Mouse (Mus musculus) hindbrain, embryonic 10.5 days (tissue): Measurements from ENCODE around the gene Mefv. TPM values are rescaled to one million over a fixed set of nuclear protein-coding genes. Genes with fewer than 3 reads are reported as not detected.
"Not testable (repeated sequence)": the region's sequence is repeated elsewhere in the genome, so short reads cannot be mapped to it uniquely, and the experiment has no call there.

Source experiments
- DNase-seq: peaks from one replicate; pipeline ENCODE4 v3.0.0-alpha.2; 2017; ENCODE audit warnings: low spot score
- H3K27ac ChIP-seq: fragments of 300-500 bp; sonication (generic); 2 replicates; pipeline ENCODE4 v1.5.1; 2016; ENCODE audit warnings: mild to moderate bottlenecking, moderate library complexity
- H3K27me3 ChIP-seq: fragments of 300-500 bp; sonication (generic); 2 replicates; pipeline ENCODE4 v1.6.1; 2016; ENCODE audit warnings: mild to moderate bottlenecking; ENCODE audit not compliant: poor library complexity, insufficient read depth, severe bottlenecking
- H3K36me3 ChIP-seq: fragments of 300-500 bp; sonication (generic); 2 replicates; pipeline ENCODE4 v1.6.1; 2016; ENCODE audit warnings: mild to moderate bottlenecking, moderate library complexity
- H3K4me1 ChIP-seq: fragments of 300-500 bp; sonication (generic); replicated peaks from 2 replicates; pipeline ENCODE4 v1.6.1; 2016; ENCODE audit warnings: mild to moderate bottlenecking
- H3K4me3 ChIP-seq: fragments of 300-500 bp; sonication (generic); 2 replicates; pipeline ENCODE4 v1.5.1; 2016; ENCODE audit warnings: mild to moderate bottlenecking, moderate library complexity
- H3K9me3 ChIP-seq: fragments of 300-500 bp; sonication (generic); 2 replicates; pipeline ENCODE4 v1.6.1; 2016; ENCODE audit warnings: mild to moderate bottlenecking, moderate library complexity
- WGBS: fragments of 180-500 bp; shearing (Covaris S2); methylation state at CpG from one replicate; pipeline ENCODE4 v1.1.7; 2016; 5-methylcytosine and 5-hydroxymethylcytosine counted together
- polyA plus RNA-seq: library from polyadenylated mRNA; unstranded; fragments of >200 nt; fragmentation: Nextera tagmentation; extraction: Ambion mirVana; gene quantifications from 2 replicates; pipeline ENCODE4 v1.2.1, GENCODE M21; 2016

Gene Mefv
- polyA plus RNA-seq, 1 experiment from 2014 or later, result not detected

DNA sequence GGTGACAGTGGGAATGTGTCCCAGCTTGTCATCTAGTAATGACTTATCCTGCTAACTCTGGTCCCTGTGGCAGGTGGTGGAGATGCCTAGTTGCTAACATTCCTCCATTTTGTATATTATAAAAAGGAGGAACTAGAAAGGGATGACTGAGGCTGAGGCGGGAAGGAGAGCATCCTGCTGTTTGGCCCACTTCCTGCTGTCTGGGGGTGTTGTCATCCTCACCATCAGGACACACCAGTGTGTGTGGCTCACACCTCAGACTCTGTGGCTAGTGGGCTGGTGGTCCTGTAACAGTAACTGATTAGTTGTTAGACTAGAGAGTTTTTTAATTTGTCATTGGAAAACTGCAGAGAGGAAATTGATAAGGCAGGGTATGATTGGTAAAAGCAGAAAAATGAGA is 17.0 kb downstream of the Mefv start:
- Histone ChIP-seq H3K27me3 (no peaks in the 10 kb centered on the region), H3K27ac (no peak overlapping the region), H3K36me3 (no peaks in the 10 kb centered on the region), H3K9me3 (peaks cover 15% of the 10 kb centered on the region), H3K4me3 (no peak overlapping the region), H3K4me1 (no peaks in the 10 kb centered on the region)
- 80% methylated on average over 1 of the region's 1 CpGs for WGBS
- DNase-seq, result no peak

DNA sequence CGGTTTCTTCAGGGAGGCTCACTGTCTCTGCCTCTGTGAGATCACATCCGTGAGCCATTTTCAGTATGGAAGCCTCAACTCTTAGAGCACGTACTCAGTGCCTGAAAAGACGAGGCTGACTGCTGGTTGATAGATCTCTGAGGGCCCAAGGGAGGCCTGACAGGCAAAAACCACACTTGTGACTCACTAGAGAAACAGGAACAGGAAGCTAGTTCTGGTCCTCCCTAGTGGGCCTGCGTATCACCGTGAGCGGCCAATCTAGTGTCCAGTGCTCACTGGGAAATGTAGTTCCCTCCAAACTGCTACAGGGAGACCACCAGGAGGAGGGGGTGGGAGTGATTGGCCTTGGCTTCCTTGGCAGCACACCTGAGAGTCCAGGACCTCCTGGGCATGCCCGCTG is 18.6 kb downstream of the Mefv start:
- H3K4me1 ChIP-seq, result no peaks in the 10 kb centered on the region
- H3K36me3 ChIP-seq, result no peaks in the 10 kb centered on the region
- H3K27ac ChIP-seq, result no peak overlapping the region
- H3K9me3 ChIP-seq, result peaks cover 12% of the 10 kb centered on the region
- 89% methylated on average over 8 of the region's 8 CpGs for WGBS
- H3K4me3 ChIP-seq, result no peak overlapping the region
- H3K27me3 ChIP-seq, result no peaks in the 10 kb centered on the region
- DNase-seq, result no peak

GRCm38 (mm10) chr16:3689608-3690007 is 28.3 kb downstream of the Mefv start:
- not testable (repeated sequence) for H3K4me3 ChIP-seq, H3K4me1 ChIP-seq, H3K27ac ChIP-seq, H3K36me3 ChIP-seq, H3K27me3 ChIP-seq, DNase-seq
- WGBS, result 61% methylated on average over 20 of the region's 20 CpGs
- peaks cover 20% of the 10 kb centered on the region for H3K9me3 ChIP-seq

Other genes starting within 250 kb of the Mefv start
- gene Olfr161, start 127.1 kb downstream of the Mefv start, polyA plus RNA-seq, result not detected in 2 replicates
- 45.9 and 50.3 TPM in 2 replicates for gene Zfp263, start 26.0 kb upstream of the Mefv start, polyA plus RNA-seq
- not detected in 2 replicates for gene Olfr15, start 112.8 kb upstream of the Mefv start, polyA plus RNA-seq
- 0.94 and 1.2 TPM in 2 replicates for gene Zfp174, start 129.2 kb upstream of the Mefv start, polyA plus RNA-seq
- gene Naa60, start 154.3 kb upstream of the Mefv start, polyA plus RNA-seq, result 58.0 and 66.1 TPM in 2 replicates
- 5.8 and 6.1 TPM in 2 replicates for gene Zfp597, start 166.5 kb upstream of the Mefv start, polyA plus RNA-seq
- 2.7 and 5.6 TPM in 2 replicates for gene Gm20695, start 166.6 kb upstream of the Mefv start, polyA plus RNA-seq
- gene 1700037C18Rik, start 190.6 kb upstream of the Mefv start, polyA plus RNA-seq, result 6.7 and 9.0 TPM in 2 replicates
- gene Cluap1, start 190.7 kb upstream of the Mefv start, polyA plus RNA-seq, result 18.7 and 22.4 TPM in 2 replicates